Mouse (Mus musculus): ENCODE data around the gene Rlf.

DNA sequence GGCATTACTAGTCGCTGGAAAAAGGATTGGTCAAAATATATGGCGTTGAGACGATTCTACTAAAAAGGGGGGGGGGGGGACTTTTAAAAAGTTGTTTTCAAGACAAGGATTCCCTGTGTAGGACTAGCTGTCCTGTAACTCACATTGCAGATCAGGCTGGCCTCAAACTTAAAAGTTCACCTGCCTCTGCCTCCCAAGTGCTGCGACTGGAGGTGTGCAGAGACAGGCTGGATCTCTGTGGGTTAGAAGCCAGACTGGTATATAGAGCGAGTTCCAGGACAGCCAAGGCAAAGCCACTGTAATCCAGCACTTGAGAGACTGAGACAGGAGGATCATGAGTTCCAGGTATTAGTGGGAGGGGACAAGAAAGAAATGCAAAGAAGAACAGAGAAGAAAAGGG, 605 bp upstream of the Rlf start:
- TF ChIP-seq CTCF (IDR thresholded peaks at IDR 0.05; ENCODE audit: low read depth, low read length) (no peak), POLR2A (IDR thresholded peaks at IDR 0.05; ENCODE audit: insufficient read depth, low read length) (no peak)
